In genomic region chr17:80112665-80113305, GRCm38 (mm10) we compare ENCODE assay signal across 10 mouse cellular contexts. TPM values are rescaled to one million over a fixed set of nuclear protein-coding genes. Genes with fewer than 3 reads are reported as not detected.
DNase-seq lines count a peak whose midpoint lies in the region; ATAC-seq and TF ChIP-seq lines count a peak whose summit lies in the region.
"Had no signal": no experiment of that assay in that cellular context is flagged by ENCODE, and none has a peak within 500 bp of the region (broad histone marks: within the 10 kb centered on the region; RNA-seq: fewer than 3 reads in every experiment).

No protein-coding gene starts in this region.

- no peak for DNase-seq in liver
- no peak for DNase-seq in B cell, adult 2 months
- DNase-seq in urinary bladder, postnatal 14 days (ENCODE audit: low spot score) = no peak
- DNase-seq: kidney, adult 2 months; left cerebral cortex, postnatal 4 days had no signal

- H3K4me2 ChIP-seq in liver, embryonic 12.5 days = no peak overlapping the region
- H3K4me2 ChIP-seq in hindbrain, embryonic 12.5 days (replicated peaks) = no peak overlapping the region

- no peaks in the 10 kb centered on the region for H3K27me3 ChIP-seq in liver, embryonic 12.5 days (replicated peaks)
- H3K27me3 ChIP-seq in small intestine, adult 2 months (ENCODE audit: control insufficient read depth, insufficient read depth, low read length) = no peaks in the 10 kb centered on the region
- no peaks in the 10 kb centered on the region for H3K27me3 ChIP-seq in hindbrain, embryonic 12.5 days

- 38% methylated on average over 5 of the region's 5 CpGs for WGBS in liver, embryonic 12.5 days (ENCODE audit: insufficient replicate concordance)
- 66% methylated on average over 5 of the region's 5 CpGs for WGBS in small intestine, adult 2 months
- 79% methylated on average over 5 of the region's 5 CpGs for WGBS in hindbrain, embryonic 12.5 days

- H3K36me3 ChIP-seq in liver, embryonic 12.5 days = no peaks in the 10 kb centered on the region
- no peaks in the 10 kb centered on the region for H3K36me3 ChIP-seq in small intestine, adult 2 months (ENCODE audit: control insufficient read depth, insufficient read depth, low read length)
- no peaks in the 10 kb centered on the region for H3K36me3 ChIP-seq in hindbrain, embryonic 12.5 days

- H3K4me1 ChIP-seq in liver, embryonic 12.5 days = no peaks in the 10 kb centered on the region
- no peaks in the 10 kb centered on the region for H3K4me1 ChIP-seq in small intestine, adult 2 months (ENCODE audit: control insufficient read depth, insufficient read depth, insufficient read length, low read length)
- no peaks in the 10 kb centered on the region for H3K4me1 ChIP-seq in hindbrain, embryonic 12.5 days

- H3K9ac ChIP-seq in liver, embryonic 12.5 days = no peak overlapping the region
- H3K9ac ChIP-seq in hindbrain, embryonic 12.5 days = no peak overlapping the region

- H3K9me3 ChIP-seq in liver, embryonic 12.5 days (replicated peaks) = no peaks in the 10 kb centered on the region
- H3K9me3 ChIP-seq in hindbrain, embryonic 12.5 days (replicated peaks) = 0 out of 2 replicates have a peak, but pooled peaks cover 8% of the 10 kb centered on the region

- H3K4me3 ChIP-seq in liver, embryonic 12.5 days = no peak overlapping the region
- no peak overlapping the region for H3K4me3 ChIP-seq in small intestine, adult 2 months (ENCODE audit: low read depth, low read length)
- no peak overlapping the region for H3K4me3 ChIP-seq in hindbrain, embryonic 12.5 days

- no peak for TF ChIP-seq POLR2A in small intestine, adult 2 months (IDR thresholded peaks at IDR 0.05; ENCODE audit: low read depth, low read length)

- 0 out of 2 replicates have a peak overlapping the region, but pooled peaks have one; percentile 40 for H3K27ac ChIP-seq in liver, embryonic 12.5 days
- H3K27ac ChIP-seq in small intestine, adult 2 months (ENCODE audit: insufficient read depth, low read depth, low read length) = peak overlapping the region; percentile 46
- no peak overlapping the region for H3K27ac ChIP-seq in hindbrain, embryonic 12.5 days

- ATAC-seq in liver, embryonic 12.5 days = no peak
- ATAC-seq in CD4-positive, CD25-positive, alpha-beta regulatory T cell, adult 4 months = peak; percentile 92
- peak; percentile 53 to 64; a peak in 3 of 4 replicates for ATAC-seq in hematopoietic stem cell, adult 5-6 weeks (replicated peaks in 1 of 2; ENCODE audit: insufficient read depth in 1 of 2, low FRiP score in 2 of 2, low TSS enrichment in 1 of 2, low read depth in 1 of 2, poor library complexity in 2 of 2, severe bottlenecking in 2 of 2)
- no peak for ATAC-seq in hindbrain, embryonic 12.5 days (ENCODE audit: low FRiP score)

- TF ChIP-seq CTCF in small intestine, adult 2 months (IDR thresholded peaks at IDR 0.05; ENCODE audit: extremely low read depth, insufficient read length, insufficient replicate concordance, low read depth, low read length) = no peak

RNA-seq across cellular contexts. Expression of gene Galm, which starts 14.5 kb away (rescaled TPM):
- polyA plus RNA-seq in liver, embryonic 12.5 days (2016; fragmentation: Nextera tagmentation; extraction: Ambion mirVana) = 14.6 and 15.2 TPM in 2 replicates
- polyA plus RNA-seq in CD4-positive, CD25-positive, alpha-beta regulatory T cell, adult 4 months (2017; shearing (Covaris generic)) = 10 to 100 TPM; 51.3 to 58.6 TPM
- total RNA-seq in hematopoietic stem cell, adult 5-6 weeks (2017) = 10.9 and 12.1 TPM in 2 replicates
- polyA plus RNA-seq in small intestine, adult 2 months (2012; rRNA removed) = 24.1 and 67.4 TPM in 2 replicates
- 8.5 and 9.1 TPM in 2 replicates for polyA plus RNA-seq in hindbrain, embryonic 12.5 days (2016; fragmentation: Nextera tagmentation; extraction: Ambion mirVana)

RNA-seq across cellular contexts. Expression of gene Hnrnpll, which starts 50.7 kb away (rescaled TPM):
- 50.2 and 52.5 TPM in 2 replicates for polyA plus RNA-seq in liver, embryonic 12.5 days (2016; fragmentation: Nextera tagmentation; extraction: Ambion mirVana)
- 10 to 100 TPM; 23.0 to 30.2 TPM for polyA plus RNA-seq in CD4-positive, CD25-positive, alpha-beta regulatory T cell, adult 4 months (2017; shearing (Covaris generic))
- 43.3 and 52.2 TPM in 2 replicates for total RNA-seq in hematopoietic stem cell, adult 5-6 weeks (2017)
- 4.9 and 10.7 TPM in 2 replicates for polyA plus RNA-seq in small intestine, adult 2 months (2012; rRNA removed)
- polyA plus RNA-seq in hindbrain, embryonic 12.5 days (2016; fragmentation: Nextera tagmentation; extraction: Ambion mirVana) = 112 and 116 TPM in 2 replicates

Comparison
In these comparisons a context has a peak if more than half of its experiments do, and no peak if none do; other contexts are left out.
1. ATAC-seq: peak in CD4-positive, CD25-positive, alpha-beta regulatory T cell, adult 4 months (single experiment) and hematopoietic stem cell, adult 5-6 weeks (2 of 2); none in liver, embryonic 12.5 days (single experiment) and hindbrain, embryonic 12.5 days (single experiment).